Comparison of ENCODE assay signal across 18 mouse cellular contexts in genomic region chr14:25582603-25583002, GRCm38 (mm10).
"Had no signal": no experiment of that assay in that cellular context is flagged by ENCODE, and none has a peak within 500 bp of the region (broad histone marks: within the 10 kb centered on the region; RNA-seq: fewer than 3 reads in every experiment).

No protein-coding gene starts in this region.

- H3K27ac ChIP-seq: liver, embryonic 13.5 days; liver, embryonic 15.5 days; lung, embryonic 15.5 days; macrophage had no signal

- H3K9ac ChIP-seq: liver, embryonic 13.5 days; liver, embryonic 15.5 days; liver, postnatal 0 days; lung, embryonic 15.5 days; midbrain, embryonic 13.5 days; neural tube, embryonic 13.5 days had no signal

- DNase-seq: liver, embryonic 13.5 days; liver, postnatal 0 days; lung, adult 2 months; lung, postnatal 14 days; lung, postnatal 36 days; right cerebral cortex, postnatal 25 days; right cerebral cortex, postnatal 4 days; spleen, adult 18-20 months; thymus, adult 18-20 months; thymus, postnatal 14 days; thymus, postnatal 36 days had no signal

- H3K4me3 ChIP-seq: liver, embryonic 13.5 days; liver, embryonic 15.5 days; lung, embryonic 15.5 days; megakaryocyte, embryonic 14.5 days; midbrain, embryonic 13.5 days; neural tube, embryonic 13.5 days had no signal

- H3K9me3 ChIP-seq: liver, embryonic 13.5 days; liver, embryonic 15.5 days; lung, embryonic 15.5 days; megakaryocyte, embryonic 14.5 days; midbrain, embryonic 13.5 days; neural tube, embryonic 13.5 days had no signal

- H3K27me3 ChIP-seq: liver, embryonic 13.5 days; liver, embryonic 15.5 days; lung, embryonic 15.5 days; megakaryocyte, embryonic 14.5 days; midbrain, embryonic 13.5 days; neural tube, embryonic 13.5 days had no signal

- H3K4me2 ChIP-seq: liver, embryonic 13.5 days; liver, embryonic 15.5 days; lung, embryonic 15.5 days; midbrain, embryonic 13.5 days; neural tube, embryonic 13.5 days had no signal

- ATAC-seq: liver, postnatal 0 days; lung, postnatal 0 days; midbrain, embryonic 13.5 days had no signal
